Mouse (Mus musculus) myocyte (in vitro differentiated cells): ENCODE data around the gene Rnasel.

Experiments
- MAX ChIP-seq: IDR thresholded peaks from one replicate; pipeline ENCODE4 v1.6.1; 2011; ENCODE audit warnings: low read depth, mild to moderate bottlenecking, control low read depth
- MYOD1 ChIP-seq, 3 experiments: IDR thresholded peaks; one replicate each; pipeline ENCODE4 v1.6.1; 2011; ENCODE audit warnings: control low read depth in 2 of 3, low read depth in 2 of 3, mild to moderate bottlenecking in 2 of 3, moderate library complexity in 1 of 3; ENCODE audit not compliant: insufficient read length in 2 of 3, control insufficient read depth in 1 of 3
- MYOG ChIP-seq, 3 experiments: IDR thresholded peaks; one replicate each; pipeline ENCODE4 v1.6.1; 2011; ENCODE audit warnings: control low read depth in 2 of 3, low read depth in 2 of 3, mild to moderate bottlenecking in 2 of 3; ENCODE audit not compliant: insufficient read length in 2 of 3, control insufficient read depth in 1 of 3, insufficient read depth in 1 of 3
- POLR2A ChIP-seq: IDR thresholded peaks from one replicate; pipeline ENCODE4 v1.6.1; 2011; ENCODE audit warnings: low read depth, mild to moderate bottlenecking, control low read depth, moderate library complexity; ENCODE audit not compliant: insufficient read length
- TCF12 ChIP-seq: IDR thresholded peaks from one replicate; pipeline ENCODE4 v1.6.1; 2011; ENCODE audit warnings: mild to moderate bottlenecking, control low read depth; ENCODE audit not compliant: poor library complexity, insufficient read depth, severe bottlenecking
- TCF3 ChIP-seq: IDR thresholded peaks from one replicate; pipeline ENCODE4 v1.6.1; 2011; ENCODE audit warnings: low read depth, control low read depth; ENCODE audit not compliant: insufficient read length
- USF1 ChIP-seq: IDR thresholded peaks from one replicate; pipeline ENCODE4 v1.6.1; 2011; ENCODE audit warnings: low read depth, mild to moderate bottlenecking, control low read depth, moderate library complexity

GRCm38 (mm10) chr1:153712633-153713032 lies 36.6 kb upstream of the Rnasel start:
- TF ChIP-seq MYOD1 (IDR thresholded peaks at IDR 0.05; ENCODE audit: control insufficient read depth in 1 of 3, insufficient read length in 2 of 3, low read depth in 2 of 3) (no peak), TCF3 (no peak), MYOG (IDR thresholded peaks at IDR 0.05; ENCODE audit: control insufficient read depth in 1 of 3, insufficient read depth in 1 of 3, insufficient read length in 2 of 3, low read depth in 2 of 3) (no peak), MAX (no peak), POLR2A (no peak), USF1 (no peak), TCF12 (no peak)
